Mouse (Mus musculus) heart, adult 8-10 months (tissue): ENCODE results near the gene Cdc42ep2. TPM values are rescaled to one million over a fixed set of nuclear protein-coding genes. Genes with fewer than 3 reads are reported as not detected.

Source experiments
- DNase-seq: peaks from one replicate; pipeline ENCODE4 v3.0.0; 2022; ENCODE audit warnings: low spot score
- total RNA-seq, 4 experiments: library from RNA; stranded (reverse); gene quantifications; 2 replicates each; pipeline ENCODE4 v1.2.4; 2022

The Cdc42ep2 gene
- total RNA-seq, 4 experiments from 2014 or later, result 6.0 to 9.7 (median 8.9) TPM

DNA sequence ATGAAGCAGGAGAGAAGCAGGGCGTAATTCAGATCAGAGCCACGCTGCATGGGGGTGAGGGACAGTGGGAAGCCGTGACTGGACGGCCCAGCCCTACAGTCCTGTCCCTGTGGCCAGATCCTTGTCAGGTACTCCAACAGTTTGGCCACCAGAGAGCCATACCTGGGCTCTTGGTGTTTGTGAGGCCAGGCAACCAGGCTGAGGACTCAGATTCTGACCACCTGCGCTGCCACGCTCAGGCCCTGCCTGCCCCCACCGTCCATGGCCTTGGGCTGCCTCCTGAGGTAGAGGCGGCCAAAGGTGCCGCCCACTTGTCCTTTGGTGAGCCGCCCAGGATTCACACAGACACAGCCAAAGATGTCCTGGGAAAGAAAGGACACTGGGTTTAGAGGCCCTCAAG, 16.0 kb upstream of the Cdc42ep2 start:
- DNase-seq, result no peak

DNA sequence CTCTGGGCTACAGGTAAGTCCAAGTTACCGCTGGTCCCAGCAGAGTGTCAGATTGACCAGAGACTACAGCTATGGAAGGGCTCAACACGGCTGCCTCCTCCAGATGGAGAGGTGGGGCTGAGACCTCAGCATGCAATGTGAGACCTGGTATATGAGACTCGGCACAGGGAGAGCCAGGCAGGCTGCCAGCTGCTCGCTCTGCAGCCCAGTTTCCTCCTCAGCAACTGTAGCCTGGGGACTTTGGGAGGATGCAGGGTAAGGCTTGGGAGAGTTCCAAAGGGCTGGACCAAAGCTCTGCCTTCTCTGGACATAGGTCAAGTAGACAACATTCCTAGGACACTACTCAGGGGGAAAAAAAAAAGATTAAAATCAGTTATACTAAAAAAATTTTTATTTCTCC, 15.6 kb upstream of the Cdc42ep2 start:
- peak; percentile 87 for DNase-seq

DNA sequence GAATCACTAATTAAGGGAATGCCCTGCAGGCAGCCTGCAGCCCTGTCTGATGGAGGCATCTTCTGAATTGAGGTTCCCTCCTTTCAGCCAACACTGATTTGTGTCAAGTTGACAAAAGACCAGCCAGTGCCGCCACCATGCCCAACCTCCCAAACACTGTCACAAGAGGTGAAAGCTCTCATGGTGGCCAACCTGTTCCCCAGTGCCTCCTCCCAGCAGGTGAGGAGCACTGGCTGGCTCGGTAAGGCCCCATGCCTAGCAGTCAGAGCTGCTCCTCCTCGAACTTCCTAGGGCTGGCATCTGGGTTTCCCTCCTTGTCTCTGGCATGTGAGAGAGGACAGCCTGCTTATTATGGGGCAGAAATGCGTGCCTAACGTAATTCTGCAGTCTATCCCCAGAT, 15.1 kb upstream of the Cdc42ep2 start:
- DNase-seq, result no peak

DNA sequence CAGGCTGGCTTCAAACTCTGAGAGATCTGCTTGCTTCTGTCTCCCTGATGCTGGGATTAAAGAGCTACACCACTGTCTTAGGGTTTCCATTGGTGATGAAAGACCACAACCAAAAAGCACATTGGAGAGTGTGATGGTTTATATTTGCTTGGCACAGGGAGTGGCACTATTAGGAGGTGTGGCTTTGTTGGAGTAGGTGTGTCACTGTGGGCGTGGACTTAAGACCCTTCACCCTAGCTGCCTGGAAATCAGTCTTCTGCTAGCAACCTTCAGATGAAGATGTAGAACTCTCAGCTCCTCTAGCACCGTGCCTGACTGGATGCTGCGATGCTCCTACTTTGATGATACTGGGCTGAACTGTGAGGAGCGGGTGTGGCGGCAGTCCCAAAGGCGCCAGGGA, 13.9 kb upstream of the Cdc42ep2 start:
- DNase-seq, result no peak

DNA sequence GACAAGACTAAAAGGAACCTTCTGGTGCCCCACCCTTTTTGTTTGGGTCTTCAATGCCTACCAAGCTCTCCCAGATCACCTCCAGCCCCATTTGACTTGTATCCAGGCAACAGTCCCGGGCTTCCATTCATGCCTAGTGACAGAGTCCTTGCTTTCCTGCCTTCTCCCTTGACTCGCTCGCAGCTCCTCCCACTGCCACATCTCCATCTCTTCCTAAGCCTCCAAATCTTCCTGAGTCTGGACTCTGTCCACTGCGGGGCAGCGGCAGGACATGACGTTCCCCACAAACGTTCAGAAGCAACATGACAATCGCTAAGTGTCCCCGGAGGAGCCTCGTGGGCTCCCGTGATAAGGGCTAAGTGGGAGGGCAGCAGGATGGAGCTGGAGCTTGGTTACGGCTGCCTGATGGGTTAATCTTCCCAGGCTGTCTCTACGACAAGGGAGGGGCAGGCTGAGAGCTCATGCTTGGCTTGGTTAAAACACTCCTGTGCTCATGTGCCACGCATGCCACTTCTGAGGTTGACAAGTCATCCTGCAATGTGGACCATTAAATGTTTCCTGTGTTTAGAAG, 13.3 kb upstream of the Cdc42ep2 start:
- DNase-seq, result no peak

DNA sequence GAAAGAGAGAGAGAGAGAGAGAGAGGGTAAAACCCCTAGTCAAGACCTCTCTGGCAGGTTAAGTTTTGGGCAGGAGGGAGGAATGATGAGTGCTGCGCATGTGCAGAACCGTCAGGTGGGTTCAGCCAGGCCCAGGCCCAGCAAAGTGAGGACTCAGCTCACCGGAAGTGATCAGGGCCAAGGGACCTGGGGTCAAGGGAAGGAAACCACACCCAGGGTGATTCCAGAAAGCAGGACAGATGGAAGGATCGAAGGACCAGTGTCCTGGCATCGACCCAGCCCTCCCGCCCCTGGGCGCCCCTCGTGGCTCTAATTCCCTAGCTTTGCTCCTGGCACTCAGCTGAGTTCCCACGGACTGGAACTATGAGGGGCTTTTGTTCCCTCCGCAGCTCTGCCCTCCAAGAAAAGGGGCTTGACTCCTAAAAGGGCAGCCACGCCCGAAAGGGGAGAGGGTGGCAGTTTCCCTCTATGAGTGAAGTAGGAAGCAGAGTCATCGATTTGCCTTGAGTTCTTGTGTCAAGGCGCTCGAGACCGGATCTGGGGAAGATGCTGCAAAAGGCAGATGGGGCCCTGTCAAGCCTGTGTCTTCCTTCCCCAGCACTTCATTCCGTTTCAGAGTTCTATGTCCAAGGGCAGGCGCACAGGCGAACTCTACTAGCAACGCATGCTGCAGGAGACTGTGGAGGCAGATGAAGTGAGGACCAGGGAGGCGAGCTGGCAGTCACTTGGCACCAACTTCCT, 12.6 kb upstream of the Cdc42ep2 start:
- no peak for DNase-seq

DNA sequence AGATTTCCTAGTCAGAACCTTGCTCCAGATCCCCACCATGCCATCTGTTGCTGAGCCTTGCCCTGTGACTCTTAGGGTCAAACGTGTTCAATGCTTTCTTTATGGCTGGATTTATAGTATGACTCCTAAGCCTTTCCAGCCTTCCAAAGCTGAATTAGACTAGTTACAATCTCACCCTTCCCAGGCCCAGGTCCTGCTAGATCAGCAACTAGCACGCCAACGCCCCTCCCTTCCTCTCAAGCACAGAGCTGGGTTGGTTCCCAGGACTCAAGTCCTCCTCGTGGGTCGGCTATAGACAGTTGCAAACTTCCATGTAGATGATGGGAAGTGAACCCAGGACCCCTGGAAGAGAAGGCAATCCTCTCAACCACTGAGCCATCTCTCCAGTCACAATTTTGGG, 11.1 kb upstream of the Cdc42ep2 start:
- DNase-seq, result no peak

DNA sequence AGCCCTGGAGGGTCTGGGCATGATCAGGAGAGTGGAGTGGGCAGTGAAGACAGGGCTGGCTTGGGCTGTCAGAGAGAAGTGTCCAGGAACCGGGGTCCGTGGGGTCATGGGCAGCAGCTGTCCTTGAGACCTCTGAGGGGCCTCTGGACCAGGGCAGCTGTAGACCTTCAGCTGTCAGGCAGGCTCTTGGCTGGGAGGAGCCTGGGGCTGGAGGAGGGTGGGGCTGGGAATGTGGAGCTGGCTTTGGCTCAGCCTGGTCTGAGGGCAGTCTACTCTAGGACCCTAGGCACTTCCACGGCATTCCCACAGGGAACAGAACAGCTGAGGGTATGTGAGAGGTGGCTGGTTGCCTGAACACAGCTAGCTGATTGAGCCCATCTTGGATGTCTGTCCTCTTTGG, 10.7 kb upstream of the Cdc42ep2 start:
- no peak for DNase-seq

DNA sequence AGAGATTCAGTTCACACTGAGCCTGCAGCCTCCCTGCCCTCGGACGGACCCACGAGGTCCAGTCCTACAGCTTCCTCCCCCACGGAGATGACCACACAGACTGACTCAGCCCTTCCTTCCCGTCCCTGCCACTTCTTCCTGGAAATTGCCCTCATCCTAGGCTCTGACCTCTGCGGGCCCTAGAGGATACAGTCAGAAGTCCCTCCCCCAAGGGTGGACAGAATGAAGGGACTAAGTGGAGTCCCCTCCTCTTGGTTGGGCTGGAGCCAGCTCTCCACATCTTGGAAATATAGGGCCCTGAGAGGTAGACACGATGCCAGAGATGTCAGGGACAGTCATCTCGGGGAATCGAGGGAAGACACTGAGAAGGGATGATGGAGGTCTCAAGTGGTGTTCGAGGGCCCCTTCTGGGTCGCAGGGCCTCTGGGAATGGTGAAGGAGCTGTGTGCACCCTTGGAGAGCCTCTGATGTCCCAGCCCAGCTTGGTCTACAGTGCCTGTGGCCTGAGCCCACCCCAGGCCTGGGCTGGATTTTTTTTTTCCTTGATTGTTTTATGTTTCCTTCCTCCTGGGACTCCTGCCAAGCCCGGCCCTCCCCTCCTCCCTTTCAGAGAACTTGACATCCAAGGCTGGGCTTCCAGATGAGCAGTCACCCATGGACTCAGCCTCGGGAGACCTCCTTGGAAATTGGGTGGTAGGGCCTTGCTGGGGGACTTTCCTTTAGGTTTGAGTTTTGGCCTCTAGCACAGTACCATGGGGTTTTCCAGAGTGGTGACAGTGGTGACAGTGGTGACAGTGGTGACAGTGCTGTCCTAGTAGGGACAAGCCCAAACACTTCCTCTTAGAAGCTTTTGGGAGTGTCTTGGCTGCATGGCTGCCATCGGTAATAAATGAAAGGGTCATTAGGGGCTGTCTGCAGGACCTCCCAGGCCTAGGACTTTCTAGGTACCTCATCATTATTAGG, 5.3 kb upstream of the Cdc42ep2 start:
- DNase-seq, result peak; percentile 77

DNA sequence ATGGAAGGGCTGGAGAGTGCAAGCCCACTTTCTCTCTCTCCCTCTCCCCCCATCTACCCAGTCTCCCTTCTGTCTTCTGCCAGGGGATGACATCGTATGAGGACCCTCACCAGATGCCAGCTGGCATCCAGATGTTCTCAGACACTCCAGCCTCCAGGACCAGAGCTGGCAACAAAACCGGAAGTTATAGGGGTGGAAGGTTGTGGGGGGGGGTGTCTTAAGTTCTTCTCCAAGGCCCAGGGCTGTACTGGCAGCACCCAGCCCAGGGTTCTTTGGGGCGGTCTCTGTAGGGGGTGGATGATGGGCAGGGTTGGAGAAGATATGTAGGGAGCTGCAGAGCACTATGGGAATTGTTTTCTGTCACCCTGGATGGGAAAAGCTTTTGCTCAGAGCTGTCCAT, 3.9 kb upstream of the Cdc42ep2 start:
- DNase-seq, result no peak

DNA sequence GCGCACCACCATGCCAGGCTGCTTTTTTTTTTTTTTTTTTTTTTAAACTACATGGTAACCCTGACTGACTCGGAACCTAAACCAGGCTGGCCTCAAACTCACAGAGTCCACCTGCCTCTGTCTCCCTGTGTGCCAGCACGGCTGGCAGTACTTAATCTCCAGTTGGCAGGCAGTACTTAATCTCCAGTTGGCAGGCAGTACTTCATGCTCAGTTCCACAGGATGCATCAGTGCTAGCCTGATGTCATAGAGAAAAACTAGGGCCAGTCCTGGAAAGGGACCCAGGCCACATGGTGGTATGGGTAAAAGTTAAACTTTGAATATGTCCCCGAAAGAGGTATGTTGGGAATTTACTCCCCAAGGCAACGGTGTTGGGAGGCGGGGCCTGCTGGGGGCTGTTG, 3.5 kb upstream of the Cdc42ep2 start:
- no peak for DNase-seq

DNA sequence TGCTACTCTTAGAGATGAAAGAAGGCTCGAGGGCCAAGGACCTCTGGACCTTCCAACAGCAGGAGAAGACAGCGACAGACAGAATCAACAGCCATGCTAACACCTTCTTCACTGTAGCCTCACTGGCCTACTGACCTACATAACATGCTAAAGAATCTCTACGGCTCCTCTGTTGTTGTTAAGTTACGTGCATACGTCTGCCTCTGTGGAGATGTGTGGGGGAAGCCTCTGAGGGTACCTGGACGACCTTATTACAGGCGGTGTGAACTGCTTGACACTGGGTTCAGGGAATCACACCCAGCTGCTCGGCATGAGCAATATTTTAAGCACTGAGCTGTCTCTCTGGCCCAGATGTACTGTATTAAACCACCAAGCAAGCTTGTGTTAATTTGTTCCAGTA, 2.9 kb upstream of the Cdc42ep2 start:
- DNase-seq, result no peak

DNA sequence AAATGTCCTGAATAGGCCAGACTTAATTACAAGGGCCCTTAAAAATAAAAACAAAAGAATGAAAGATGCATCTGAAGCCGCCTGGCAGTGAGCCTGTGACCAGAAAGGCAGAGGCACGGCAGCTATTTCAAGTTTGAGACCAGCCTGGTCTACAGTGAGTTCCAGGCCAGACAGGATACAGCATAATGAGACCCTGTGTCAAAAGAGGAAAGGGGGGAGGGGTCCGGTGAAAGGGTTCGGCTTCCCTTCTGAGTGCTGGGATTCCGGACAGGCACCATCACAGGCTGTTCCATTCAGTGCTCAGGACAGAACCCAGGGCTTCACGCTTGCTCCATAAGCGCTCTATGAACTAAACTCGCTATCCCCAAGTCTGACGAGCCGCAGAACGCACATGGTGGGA, 2.4 kb upstream of the Cdc42ep2 start:
- no peak for DNase-seq

DNA sequence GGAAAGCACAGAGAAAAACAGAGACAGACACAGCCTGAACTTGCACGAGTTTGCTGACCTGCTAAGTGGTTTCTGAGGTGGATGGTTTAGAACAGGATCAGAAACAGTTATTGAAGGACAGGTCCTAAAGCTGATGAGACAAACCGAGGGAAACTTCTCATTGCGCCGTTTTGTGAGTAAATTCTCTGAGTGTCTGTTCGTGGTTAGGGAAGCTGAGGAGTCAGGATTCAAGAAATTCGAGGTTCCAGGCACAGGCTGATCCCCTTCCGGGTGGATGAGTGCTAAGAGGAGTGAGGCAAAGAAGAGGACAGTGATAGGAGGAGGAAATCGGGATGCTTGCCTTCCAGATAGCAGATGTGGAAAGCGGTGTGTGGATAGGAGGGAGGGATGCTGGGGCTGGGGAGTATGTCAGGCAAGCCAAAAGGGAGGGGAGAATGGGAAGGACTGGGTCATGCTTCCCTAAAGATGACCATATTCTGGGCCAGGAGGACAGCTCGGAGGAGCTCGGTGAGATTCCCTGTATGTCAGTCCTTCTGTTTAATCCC, 767 bp upstream of the Cdc42ep2 start:
- DNase-seq, result no peak

DNA sequence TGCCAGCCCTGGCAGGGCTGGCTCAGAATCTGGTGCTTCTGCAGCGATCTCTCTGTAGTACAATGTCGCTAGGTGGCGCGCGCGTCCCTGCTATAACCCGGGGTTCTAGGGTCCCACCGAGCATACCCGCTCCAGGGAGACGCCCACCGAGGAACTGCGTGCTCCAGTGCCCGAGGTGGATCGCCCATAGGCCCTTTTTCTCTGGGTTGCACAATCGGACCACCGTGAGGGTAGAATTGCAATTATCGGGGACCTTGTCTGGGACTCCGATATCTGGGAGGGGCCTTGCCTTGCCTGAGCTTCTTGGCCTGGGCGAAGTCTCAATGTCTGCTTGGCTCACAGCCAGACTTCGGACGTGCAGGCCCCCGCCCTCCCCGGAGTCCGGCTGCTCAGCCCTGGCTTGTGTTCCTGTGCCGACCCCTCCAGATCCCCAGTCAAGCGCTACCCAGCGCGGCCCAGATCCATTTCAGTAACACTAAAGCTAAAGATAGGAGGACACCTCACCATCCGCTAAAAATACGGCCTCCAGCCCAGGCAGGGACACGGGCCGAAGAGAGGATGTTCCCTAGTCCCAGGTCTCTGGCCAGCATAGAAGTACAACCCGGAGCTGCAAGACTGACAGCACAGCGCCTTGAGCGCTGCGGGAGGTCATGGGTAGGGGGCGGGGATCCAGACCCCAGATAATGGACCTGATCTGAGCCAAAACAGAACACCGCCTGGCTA, 465 bp downstream of the Cdc42ep2 start:
- DNase-seq, result peak; percentile 93

DNA sequence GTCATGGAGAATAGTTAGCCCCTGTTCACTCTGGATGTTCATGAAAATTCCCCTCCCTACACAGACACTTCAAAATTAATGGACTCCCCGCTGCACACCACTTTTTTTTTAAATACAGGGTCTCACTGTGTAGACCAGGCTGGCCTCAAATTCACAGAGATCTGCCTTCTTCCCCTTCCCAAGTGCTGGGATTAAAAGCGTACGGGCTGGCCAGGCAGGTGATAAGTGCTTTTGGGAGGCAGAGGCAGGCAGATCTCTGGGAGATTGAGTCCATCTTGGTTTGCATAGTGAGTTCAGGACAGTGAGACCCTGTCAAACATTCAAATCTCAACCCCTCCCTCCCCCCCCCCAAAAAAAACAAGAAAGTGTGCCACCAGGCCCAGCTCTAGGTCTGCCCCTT, 1.7 kb downstream of the Cdc42ep2 start:
- DNase-seq, result no peak

DNA sequence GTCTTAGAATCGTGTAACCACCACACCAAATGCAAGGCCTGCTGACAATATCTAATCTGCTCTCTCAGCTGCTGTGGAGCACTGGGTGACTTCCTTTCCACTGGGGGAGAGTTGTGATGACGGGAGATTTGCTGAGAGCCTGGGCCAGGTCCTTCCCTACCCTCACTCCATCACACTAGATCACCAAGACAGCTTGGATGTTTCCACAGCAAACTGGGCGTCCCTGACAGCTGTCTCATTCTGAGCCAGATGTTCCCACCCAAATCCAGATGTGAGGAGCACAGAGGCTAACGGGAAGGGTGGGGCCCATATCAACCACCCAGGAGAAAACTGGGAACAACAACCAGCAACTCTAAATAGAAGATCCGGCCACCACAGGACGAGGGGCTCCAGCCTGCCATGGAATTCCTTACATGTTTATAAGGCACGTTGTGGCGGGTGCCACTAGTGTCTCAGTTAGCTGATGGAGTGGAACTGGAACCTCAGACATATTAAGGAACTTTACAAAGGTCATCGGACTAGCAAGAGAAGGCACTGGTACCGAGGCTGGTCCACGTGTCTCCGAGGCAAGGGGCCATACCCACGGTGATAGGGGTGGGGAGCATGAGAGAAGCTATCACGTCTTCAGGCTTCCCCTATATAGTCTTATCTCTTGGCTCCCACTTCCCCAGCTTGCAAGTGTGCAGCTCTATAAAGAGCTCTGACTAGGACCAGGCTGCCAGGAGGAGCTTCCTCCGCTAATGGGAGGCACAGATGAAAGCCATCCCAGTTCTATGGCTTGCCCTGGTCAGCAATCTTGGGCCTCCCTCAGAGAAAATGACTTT, 2.3 kb downstream of the Cdc42ep2 start:
- peak; percentile 76 for DNase-seq

DNA sequence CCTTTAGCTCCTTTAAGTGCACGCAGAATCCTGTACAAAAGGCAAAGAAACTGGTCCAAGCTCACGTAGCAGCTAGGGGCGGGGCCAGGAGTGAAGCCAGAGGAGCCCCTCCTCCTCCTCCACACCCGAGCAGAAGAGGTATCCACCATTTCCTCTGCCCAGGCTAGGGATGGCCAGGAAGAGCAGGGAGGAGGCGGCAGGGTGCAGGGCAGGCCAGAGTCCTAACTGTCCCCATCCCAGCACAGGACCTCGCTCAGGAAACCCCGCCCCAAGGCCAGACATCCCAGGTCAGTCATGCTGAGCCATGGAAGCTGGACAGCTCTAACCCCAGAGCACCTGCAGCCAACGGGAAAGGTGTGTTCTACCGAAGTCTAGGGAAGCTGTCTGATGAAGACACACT, 2.9 kb downstream of the Cdc42ep2 start:
- DNase-seq, result peak; percentile 50

DNA sequence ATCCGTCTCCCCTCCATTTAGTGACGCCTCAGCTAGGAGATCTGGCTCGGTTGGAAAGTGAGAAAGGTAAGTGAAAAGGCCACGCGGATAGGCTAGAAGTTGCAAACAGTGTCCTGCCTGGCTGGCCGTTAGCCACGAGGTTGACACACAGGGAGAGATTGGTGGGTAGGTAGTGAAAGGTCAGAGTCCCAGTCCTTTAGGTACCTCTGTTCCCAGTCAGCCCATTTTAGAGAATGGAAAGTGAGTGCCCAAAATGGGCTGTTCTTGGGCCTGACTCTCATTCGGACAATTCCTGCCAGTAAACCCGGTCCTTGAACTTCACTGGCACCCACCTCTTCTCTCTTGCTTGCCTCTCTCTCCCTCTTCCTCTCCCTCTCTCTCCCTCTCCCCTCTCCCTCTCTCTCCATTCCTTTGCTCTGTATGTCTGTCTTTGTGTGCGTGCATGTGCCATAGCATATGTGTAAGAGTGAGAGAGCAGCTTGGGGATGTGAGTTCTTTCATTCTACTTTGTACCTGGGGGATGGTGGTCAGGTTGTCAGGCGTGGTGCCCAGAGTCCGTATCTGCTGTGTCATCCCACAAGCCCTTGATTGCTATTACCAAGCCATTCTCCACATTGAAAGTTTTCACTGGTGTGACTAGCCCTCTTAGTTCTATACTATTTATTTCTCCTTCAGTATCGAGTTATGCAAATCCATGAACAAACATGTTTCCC, 11.5 kb downstream of the Cdc42ep2 start, which contains the start of gene Dpf2:
Gene Dpf2, minus strand, starts transcription at position 4 of the 713 bp plus-strand sequence.
- DNase-seq, result no peak
